Mouse (Mus musculus) left cerebral cortex, postnatal 36 days (tissue): ENCODE data around the gene Emilin1. TPM values are rescaled to one million over a fixed set of nuclear protein-coding genes. Genes with fewer than 3 reads are reported as not detected.
A peak's percentile ranks its signal among the peaks of the same experiment; 100 is the strongest.

Experiments
- DNase-seq, 2 experiments: peaks; one replicate each; pipeline ENCODE4 v3.0.0; 2021 to 2022; ENCODE audit warnings: low spot score in 2 of 2, mixed read lengths in 1 of 2
- intact Hi-C: fragments of 180-260 bp; cut with DNase I; formaldehyde crosslinking; loops from one replicate; pipeline ENCODE4 v1.15.1; 2025
- total RNA-seq, 2 experiments: library from RNA; stranded (reverse); gene quantifications; 2 replicates each; pipeline ENCODE4 v1.2.3; 2021

Emilin1 gene
- total RNA-seq, 2 experiments from 2014 or later: 1.7 to 5.1 TPM

DNA sequence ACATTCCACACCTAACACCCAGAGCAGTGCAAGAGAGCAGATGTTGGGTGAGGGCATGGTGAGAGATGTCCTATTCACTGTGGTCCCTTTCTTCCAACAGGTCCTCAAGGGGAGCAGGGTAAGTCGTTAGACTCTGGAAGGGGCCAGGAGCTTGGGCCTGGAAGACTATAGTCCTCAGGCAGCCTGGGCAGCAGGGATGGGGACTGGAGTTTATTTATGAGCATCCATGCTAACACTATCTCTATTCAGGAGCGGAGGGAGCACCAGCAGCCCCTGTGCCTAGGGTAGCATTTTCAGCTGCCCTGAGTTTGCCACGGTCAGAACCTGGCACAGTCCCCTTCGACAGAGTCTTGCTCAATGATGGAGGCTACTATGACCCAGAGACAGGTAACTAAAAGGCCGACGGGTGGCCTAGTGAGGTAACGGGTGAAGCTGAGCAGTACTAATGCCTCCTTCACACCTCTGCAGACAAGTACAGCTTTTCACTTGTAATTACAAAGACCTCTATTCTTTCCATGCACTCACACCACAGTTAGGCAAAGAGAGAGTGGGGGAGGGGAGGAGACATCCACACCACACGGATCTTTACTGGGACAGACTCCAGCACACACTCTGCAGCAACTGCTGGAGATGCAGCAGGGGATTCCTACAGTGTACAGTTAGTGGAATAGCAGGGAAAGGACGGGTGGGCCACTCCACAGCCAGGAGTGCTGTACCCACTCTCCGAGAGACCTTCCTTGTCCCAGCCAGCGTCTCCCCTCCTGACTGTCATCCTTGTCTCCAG lies 6.8 kb downstream of the Emilin1 start:
- intact Hi-C loops: loop anchor here (10.0 kb wide), 1 partner anchor 205 kb away; the partner anchor contains the start of gene Dpysl5
- no peak for DNase-seq

DNA sequence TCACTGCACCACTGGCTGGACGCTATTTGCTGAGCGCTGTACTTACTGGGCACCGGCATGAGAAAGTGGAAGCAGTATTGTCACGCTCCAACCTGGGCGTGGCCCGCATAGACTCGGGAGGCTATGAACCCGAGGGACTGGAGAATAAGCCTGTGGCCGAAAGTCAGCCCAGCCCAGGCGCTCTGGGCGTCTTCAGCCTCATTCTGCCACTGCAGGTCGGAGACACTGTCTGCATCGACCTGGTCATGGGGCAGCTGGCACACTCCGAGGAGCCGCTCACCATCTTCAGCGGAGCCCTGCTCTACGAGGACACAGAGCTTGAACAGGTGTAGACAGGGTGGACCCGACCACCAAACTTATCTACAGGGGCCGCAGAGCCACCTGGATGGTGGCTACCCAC lies 7.4 kb downstream of the Emilin1 start:
- DNase-seq: no peak
- intact Hi-C loops: no loop called here

DNA sequence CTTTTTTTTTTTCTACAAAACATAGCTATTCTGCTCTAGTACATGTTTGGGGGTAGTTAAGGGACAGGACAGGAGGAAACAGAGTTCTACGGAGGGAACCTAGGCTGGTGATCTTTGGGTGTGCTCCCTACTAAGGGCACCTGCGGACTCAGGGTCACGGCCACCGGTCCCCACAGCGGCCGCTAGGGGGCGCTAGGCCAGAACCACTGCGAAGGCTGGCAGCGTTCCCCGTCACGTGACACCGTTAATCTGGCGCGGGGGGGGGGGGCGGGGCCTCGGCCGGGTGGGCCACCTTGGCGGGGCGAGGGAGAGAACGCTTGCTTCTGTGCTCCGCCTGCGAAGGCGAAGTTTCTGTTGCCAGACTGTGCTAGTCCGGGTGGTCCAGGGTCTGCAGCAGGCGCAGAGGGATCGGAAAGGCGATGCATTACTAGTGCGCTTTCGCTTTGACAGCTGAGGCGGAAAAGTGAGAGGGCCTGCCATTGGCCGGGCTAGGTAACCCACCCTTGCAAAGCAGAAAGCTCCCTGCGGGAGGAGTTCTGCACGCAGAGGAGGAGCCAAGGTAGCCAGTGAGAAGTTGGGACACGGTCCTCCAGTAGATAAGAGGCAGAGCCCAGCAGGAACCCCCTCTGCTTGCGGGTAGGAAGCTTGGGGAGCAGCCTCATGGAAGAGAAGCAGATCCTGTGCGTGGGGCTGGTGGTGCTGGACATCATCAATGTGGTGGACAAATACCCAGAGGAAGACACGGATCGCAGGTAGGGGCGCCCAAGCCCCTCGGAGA lies 8.2 kb downstream of the Emilin1 start, which contains the start of gene Khk:
Khk (plus strand) TSS at position 176 of the 778 bp plus-strand sequence.
- intact Hi-C loops: no loop called here
- DNase-seq: peak; percentile 84 to 87

DNA sequence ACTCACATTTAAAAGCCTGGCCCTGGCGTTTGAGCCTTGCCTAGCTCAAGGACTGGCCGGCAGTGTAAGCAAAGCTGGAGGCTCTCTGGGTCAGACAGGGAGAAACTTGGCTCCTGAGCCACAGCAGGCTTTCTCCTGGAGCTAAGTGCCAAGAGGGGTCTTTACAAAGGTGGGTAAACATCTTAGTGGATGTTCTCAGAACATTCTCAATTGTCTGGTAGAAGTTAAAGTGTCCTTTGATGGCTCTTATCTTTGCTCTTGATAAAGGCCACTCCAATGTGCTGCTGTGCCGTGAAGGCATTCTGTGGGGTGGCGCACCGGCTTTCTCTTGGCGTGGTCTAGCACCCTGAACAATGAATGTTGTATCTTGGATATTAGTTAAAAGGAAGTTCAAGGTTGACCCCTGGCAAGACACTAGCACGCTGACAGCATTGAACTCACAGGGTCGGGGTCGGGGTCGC lies 9.4 kb downstream of the Emilin1 start:
- intact Hi-C loops: no loop called here
- no peak for DNase-seq

DNA sequence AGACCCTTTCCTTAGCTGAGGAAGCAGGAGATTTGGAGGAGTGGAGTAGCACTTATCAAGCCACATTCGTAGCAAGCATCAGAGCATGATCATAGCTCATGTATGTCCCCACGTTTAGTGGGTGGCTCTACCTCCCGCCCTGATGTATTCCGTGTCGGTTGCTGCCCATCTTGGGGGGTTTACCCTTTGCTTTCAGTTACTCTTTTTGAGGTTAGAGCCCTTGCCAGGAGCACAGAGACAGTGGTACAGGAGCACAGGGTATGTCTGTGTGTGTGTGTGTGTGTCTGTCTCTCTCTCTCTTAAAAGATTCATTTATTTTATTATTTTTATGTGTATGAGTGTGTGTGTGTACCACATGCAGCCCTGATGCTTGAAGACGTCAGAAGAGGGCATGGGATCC lies 9.9 kb downstream of the Emilin1 start:
- DNase-seq: no peak
- intact Hi-C loops: no loop called here

DNA sequence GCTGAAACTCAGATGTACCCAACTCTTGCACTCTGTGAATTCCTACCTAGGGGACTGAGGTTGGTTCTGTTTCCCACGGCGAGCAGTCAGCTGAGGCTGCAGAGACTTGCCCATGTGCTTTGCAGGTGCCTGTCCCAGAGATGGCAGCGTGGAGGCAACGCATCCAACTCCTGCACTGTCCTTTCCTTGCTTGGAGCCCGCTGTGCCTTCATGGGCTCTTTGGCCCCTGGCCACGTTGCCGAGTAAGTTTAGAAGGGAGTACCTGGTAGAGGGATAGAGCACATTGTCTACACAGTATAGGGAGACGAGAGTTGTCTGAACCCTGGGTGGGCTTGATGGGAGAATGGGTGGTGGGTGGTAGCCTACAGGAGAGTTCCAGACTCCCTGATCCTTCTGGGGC lies 11.4 kb downstream of the Emilin1 start:
- no peak for DNase-seq
- intact Hi-C loops: no loop called here

DNA sequence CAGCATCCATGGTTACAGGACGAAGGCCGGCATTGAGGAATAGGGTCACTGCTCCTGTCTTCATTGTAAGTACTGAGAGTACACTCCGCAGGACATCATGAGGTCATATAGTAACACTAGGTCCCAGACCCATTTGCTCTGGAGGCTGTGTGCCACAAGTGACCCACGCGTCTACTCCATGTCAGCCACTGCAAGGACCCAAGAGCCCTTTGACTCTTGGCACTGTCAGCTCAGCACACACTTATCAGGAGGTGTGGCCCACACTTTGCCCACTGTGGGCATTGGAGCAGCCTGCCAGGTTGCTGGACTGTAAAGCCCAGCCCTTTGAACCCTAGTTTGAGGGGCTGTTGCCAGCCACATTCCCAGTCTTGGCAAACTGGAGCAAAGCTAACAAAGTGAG lies 12.0 kb downstream of the Emilin1 start:
- intact Hi-C loops: no loop called here
- no peak for DNase-seq

DNA sequence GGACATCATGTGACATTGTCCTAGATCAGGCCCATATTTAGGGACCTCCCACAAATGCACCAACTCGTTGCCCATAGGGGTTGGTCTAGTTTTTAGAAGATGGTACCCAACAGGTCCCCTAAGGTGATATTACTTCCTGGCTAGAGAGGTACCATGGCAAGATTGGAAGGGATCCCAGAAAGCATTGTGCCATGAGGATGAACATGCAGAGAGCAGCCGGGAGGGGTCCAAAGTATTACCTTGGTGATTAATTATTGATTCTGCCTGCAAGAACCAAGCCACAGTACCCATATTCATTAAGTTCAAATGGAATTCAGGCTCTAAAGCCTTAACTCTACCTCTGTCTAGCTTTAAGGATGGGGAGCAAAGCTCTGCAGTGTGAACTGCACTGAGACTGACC lies 12.9 kb downstream of the Emilin1 start:
- intact Hi-C loops: no loop called here
- DNase-seq: no peak

DNA sequence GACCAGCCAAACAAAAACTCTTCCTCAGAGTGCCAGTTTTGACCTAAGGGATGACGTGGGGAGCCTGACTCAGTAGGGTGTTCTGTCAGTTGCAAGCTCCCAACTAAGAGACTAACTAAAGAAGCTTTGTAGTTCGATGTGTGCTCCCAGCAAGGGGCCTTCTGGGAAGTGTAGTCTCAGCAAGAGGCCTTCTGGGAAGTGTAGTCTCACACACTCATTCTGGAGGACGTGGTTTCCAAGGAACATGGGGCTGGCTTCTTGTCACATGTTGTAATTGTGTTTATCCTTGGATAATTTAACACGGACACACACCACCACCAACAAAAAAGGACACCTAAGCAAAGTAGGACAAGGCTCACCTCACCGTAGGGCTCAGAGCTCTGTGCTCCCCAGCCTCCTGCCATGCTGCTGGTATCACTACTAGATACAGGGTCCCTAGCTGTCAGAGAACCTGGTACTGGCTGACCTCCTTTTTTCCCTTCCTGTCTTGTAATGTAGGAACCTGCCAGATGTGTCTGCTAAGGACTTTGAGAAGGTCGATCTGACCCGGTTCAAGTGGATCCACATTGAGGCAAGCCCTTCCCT lies 14.8 kb downstream of the Emilin1 start:
- intact Hi-C loops: no loop called here
- no peak for DNase-seq

DNA sequence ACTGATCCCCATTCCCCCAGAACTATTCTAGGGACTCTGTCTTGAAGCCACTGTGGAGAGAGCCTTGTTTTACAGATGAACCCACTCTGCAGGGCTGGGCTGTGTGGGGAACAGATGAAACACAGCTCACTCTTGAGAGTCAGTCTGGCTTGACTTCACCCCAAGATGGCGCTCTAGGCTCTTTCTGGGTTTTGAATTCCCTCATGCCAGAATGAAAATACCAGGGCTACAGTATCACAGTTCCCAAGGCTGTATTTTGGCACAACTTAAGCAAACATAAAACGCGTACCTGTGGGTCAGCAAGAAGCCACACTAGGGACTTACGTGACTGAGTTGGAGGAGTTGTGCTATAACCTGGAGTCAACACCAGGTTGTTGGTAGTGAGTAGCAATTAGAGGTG lies 16.9 kb downstream of the Emilin1 start:
- intact Hi-C loops: loop anchor here (2.0 kb wide), 1 partner anchor 75 kb away; no protein-coding TSS in a partner anchor
- peak; percentile 71 to 76 for DNase-seq

DNA sequence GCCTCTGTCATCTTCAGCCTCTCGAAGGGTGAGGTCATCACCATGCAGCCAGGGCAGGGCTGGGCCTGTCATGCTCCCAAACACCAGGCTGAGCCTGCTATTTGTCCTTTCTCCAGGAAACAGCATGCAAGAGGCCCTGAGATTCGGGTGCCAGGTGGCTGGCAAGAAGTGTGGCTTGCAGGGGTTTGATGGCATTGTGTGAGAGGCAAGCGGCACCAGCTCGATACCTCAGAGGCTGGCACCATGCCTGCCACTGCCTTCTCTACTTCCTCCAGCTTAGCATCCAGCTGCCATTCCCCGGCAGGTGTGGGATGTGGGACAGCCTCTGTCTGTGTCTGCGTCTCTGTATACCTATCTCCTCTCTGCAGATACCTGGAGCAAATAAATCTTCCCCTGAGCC lies 17.6 kb downstream of the Emilin1 start:
- no peak for DNase-seq
- intact Hi-C loops: loop anchor here (2.0 kb wide), 1 partner anchor 74 kb away; no protein-coding TSS in a partner anchor

DNA sequence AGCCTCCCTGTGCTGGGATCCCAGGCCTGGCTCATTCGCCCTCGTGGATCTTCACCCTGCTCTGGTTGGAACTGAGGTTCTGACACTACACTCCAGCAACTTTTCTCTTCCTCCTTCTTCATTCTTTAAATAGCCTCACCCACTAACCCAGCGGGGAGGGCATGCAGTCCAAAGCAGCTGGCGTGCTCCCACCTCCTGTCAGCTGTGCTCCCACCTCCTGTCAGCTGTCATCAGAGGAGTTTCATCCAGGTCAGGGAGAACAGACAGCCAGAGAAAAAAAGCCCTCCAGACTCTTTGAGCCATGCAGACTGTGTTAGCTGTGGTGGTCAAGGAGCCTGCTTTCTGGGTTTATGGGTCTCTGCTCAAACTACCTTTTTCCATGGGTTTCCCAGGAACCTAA lies 18.2 kb downstream of the Emilin1 start:
- intact Hi-C loops: loop anchor here (2.0 kb wide), 1 partner anchor 73 kb away; no protein-coding TSS in a partner anchor
- DNase-seq: no peak

DNA sequence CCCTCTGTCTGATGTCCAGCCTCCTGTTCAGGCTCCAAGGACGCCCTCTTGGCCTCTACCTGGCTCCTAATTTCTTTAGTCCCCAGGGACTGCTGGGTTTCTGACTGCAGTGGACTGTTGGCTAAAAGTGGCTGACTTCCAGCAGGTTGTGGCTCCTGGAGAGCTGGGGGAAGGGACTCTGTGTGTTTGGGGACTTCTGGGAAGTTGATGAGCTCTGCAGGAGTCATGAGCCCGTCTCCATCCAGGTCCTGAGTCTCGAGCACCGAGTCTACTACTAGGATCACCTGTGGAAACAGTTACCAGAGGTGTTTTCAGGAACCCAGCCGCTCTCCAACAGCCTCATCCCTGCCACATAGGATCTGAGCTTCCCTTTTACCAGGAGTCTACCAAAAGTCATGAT lies 20.5 kb downstream of the Emilin1 start:
- intact Hi-C loops: no loop called here
- no peak for DNase-seq

DNA sequence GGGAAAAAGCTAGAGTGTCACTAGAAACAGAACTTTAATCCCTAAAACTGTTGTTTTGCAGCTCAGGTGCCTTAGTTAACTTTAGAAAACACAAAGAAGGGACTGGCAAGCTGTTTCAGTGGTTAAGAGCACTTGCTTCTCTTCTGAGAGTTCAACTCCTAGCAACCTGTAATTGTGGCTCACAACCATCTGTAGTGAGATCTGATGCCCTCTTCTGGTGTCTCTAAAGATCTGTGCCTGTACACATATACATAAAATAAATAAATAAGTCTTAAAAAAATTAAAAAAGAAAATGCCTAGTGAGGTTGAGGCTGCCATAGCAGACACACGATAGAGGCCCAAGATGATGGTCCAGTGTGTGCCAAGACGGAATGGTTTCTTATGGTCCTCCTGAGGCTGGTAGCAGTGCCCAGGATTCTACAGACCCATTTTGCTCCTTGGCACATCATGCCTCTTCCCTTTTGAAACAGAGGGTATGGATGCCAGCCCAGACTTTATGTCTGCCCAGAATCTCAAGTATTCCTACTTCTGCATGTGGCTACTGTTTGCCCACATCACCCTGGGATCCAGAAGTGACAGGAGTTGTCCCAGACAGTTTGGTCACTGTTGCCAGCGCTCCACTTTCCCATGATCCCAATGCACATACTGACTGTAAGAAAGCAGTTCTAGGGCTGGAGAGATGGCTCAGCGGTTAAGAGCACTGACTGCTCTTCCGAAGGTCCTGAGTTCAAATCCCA lies 21.7 kb downstream of the Emilin1 start:
- DNase-seq: no peak
- intact Hi-C loops: no loop called here

DNA sequence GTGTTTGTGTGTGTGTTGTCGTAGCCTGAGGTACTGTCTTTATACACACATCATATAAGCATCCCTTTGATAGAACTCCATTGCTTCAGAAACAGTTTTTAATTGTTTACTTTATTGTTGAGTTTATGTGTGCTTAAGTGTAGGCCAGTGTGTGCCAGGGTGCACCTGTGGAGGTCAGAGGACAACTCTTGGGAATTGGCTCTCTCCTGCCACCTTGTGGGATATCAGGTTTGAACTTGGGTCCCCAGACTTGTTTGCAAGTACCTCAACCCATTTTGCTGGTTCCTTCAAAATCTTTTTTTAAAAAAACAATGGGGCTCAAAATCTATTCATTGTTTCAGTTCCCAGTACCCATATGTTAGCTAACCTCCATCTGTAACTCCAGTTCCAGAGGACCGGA lies 29.8 kb downstream of the Emilin1 start:
- no peak for DNase-seq
- intact Hi-C loops: no loop called here

DNA sequence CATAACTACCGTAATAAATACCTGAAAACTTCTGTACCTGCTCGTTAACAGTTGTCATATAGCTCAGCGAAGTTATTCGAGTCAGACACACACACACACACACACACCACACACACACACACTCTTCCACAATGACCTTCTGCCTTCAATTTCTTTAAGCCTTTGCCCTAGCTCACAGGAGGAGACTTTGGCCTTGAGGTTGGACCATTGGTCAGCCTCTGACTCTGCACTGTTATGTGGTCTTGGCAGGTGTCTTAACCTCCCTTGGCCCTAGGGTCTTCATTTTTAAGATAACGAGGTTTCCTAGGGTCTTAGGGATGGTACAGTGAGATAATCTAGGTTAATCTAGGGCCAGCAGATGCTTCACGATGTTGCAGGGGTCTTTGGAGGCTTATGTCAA lies 31.1 kb downstream of the Emilin1 start:
- intact Hi-C loops: no loop called here
- DNase-seq: no peak

DNA sequence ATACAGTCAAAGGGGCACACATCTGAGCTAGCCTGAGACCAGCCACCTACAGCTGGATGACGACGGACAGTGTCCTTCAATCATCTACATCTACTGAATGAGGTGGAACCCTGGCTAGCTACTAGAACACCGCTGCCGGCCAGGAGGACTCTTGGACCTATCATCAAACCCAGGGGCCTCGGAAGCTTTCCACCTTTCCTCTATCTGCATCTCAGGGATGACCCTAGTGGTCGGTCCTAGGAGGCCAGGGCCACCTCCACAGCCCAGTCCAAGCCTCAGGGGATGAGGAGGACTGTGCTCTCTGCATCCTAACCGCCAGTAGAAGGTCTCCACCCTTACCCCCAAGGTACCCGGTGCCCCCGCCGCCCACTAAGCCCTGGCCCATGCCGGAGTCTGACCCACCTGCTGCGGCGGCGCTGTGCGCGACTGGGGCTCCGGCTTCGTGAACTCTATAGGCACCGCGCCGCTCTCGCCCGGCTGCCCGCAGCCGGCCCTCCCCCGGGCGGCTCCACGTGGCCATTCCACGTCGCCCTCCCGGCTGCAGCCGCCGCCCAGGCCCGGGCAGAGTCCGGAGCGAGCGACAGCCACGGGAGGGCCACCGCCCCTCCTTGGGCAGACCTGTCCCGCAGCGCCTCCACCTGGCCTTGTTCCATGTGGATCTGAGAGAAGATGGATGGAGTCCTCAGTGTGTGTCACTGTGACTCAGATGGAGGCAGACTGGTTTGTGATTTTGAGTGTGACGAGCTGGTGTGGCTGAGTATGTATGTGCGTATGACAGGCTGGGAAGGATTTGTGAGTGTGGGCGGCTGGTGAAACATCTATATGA lies 32.0 kb downstream of the Emilin1 start, which contains the start of gene Cgref1:
Cgref1 (minus strand) TSS at position 636 of the 826 bp plus-strand sequence.
- peak; percentile 77 to 80 for DNase-seq
- intact Hi-C loops: no loop called here

DNA sequence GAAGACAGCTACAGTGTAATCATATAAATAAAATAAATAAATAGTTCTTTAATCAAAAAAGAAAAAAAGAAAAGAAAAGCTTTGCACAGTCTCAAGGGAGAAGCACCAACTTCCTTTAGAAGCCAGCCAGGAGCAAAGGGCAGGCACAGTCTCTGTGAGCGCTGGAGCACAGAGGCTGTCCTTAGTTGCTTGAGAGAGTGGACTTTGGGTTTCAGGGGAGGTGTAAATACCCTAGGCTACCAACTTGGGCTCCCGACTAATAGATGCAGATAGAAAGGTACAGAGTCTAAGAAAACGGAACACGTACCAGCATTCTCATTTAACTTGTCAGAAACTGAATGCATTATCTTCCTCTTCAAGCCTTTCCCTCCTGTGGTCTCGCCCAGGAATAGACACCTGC lies 35.4 kb downstream of the Emilin1 start:
- intact Hi-C loops: no loop called here

More for the DNA sequence above, 35.4 kb downstream of the Emilin1 start:
- no peak for DNase-seq
